In the genomic region with DNA sequence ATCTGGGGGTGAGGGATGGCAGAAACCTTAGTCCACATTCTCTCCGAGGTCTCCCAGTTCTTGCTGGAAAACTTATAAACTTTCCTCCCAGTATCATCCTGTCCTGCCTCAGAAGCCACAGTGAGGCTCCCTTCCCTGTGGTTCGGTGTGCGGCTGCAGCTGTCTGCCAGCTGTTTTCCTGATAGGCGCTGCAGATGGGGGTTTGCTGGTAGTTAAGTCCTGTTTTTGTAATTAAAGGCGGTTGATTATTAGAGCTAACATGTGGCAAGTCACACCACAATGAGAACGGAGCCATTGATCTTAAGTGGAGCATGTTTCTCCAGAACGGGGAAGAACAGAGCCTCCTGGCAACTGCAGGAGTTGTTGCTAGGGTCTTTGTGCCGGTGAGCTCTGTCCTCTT, we compare ENCODE assay signal across 18 mouse cellular contexts.
DNase-seq lines count a peak whose midpoint lies in the region; ATAC-seq and TF ChIP-seq lines count a peak whose summit lies in the region.
"Had no signal": no experiment of that assay in that cellular context is flagged by ENCODE, and none has a peak within 500 bp of the region (broad histone marks: within the 10 kb centered on the region; RNA-seq: fewer than 3 reads in every experiment).

No protein-coding gene starts in this region.

- DNase-seq in embryonic facial prominence, embryonic 10.5 days (ENCODE audit: low spot score) = peak; percentile 35
- DNase-seq in gastrocnemius, postnatal 14 days = no peak
- no peak for DNase-seq in thymus, postnatal 36 days
- DNase-seq: adrenal gland, adult 2 months; B cell, adult 2 months; cerebellum, adult 2 months; heart, postnatal 14 days; kidney, postnatal 25 days; liver, embryonic 13.5 days; right cerebral cortex, adult 18-20 months had no signal

- ATAC-seq in forebrain, embryonic 16.5 days = peak; percentile 38; the same call in 1 of the 2 replicates
- no peak for ATAC-seq in forebrain, embryonic 15.5 days (replicated peaks)
- ATAC-seq in limb, embryonic 13.5 days (ENCODE audit: low FRiP score, low read depth) = peak; percentile 63
- ATAC-seq in granulocyte monocyte progenitor cell, adult 5-6 weeks (replicated peaks; ENCODE audit: poor library complexity, severe bottlenecking) = no peak
- ATAC-seq: intestine, embryonic 16.5 days; lung, postnatal 0 days had no signal

- H3K27me3 ChIP-seq in forebrain, embryonic 16.5 days (replicated peaks; ENCODE audit: control insufficient read depth, insufficient read depth, low read length) = no peaks in the 10 kb centered on the region
- H3K27me3 ChIP-seq in forebrain, embryonic 15.5 days = no peaks in the 10 kb centered on the region
- no peaks in the 10 kb centered on the region for H3K27me3 ChIP-seq in E14TG2a.4 (ENCODE audit: insufficient read depth, low read length)
- no peaks in the 10 kb centered on the region for H3K27me3 ChIP-seq in embryonic facial prominence, embryonic 10.5 days (replicated peaks; ENCODE audit: low read depth, poor library complexity, severe bottlenecking)
- H3K27me3 ChIP-seq in limb, embryonic 13.5 days = no peaks in the 10 kb centered on the region
- H3K27me3 ChIP-seq: liver, embryonic 13.5 days had no signal

- no peak for TF ChIP-seq CTCF in E14TG2a.4 (conservative IDR thresholded peaks at IDR 0.05; ENCODE audit: low read length)

- 20% methylated on average over 8 of the region's 8 CpGs for WGBS in forebrain, embryonic 16.5 days
- 18% methylated on average over 8 of the region's 8 CpGs for WGBS in forebrain, embryonic 15.5 days
- WGBS in embryonic facial prominence, embryonic 10.5 days = 45% methylated on average over 8 of the region's 8 CpGs
- WGBS in limb, embryonic 13.5 days = 8% methylated on average over 8 of the region's 8 CpGs

- H3K27ac ChIP-seq in forebrain, embryonic 16.5 days (ENCODE audit: low read length) = no peak overlapping the region
- no peak overlapping the region for H3K27ac ChIP-seq in forebrain, embryonic 15.5 days (replicated peaks)
- no peak overlapping the region; the same call in 1 of the 2 replicates for H3K27ac ChIP-seq in embryonic facial prominence, embryonic 10.5 days (replicated peaks)
- peak overlapping the region; percentile 33; the same call in 1 of the 2 replicates for H3K27ac ChIP-seq in limb, embryonic 13.5 days
- H3K27ac ChIP-seq: heart, embryonic 10.5 days; liver, embryonic 13.5 days had no signal

- no peaks in the 10 kb centered on the region for H3K9me3 ChIP-seq in forebrain, embryonic 16.5 days (ENCODE audit: control insufficient read depth, low read length)
- H3K9me3 ChIP-seq in forebrain, embryonic 15.5 days = no peaks in the 10 kb centered on the region
- H3K9me3 ChIP-seq in E14TG2a.4 (ENCODE audit: low read length) = no peaks in the 10 kb centered on the region
- H3K9me3 ChIP-seq in embryonic facial prominence, embryonic 10.5 days = no peaks in the 10 kb centered on the region
- no peaks in the 10 kb centered on the region for H3K9me3 ChIP-seq in limb, embryonic 13.5 days
- H3K9me3 ChIP-seq: heart, embryonic 10.5 days; liver, embryonic 13.5 days had no signal

- H3K4me1 ChIP-seq in forebrain, embryonic 16.5 days (replicated peaks; ENCODE audit: control insufficient read depth, insufficient read depth, low read length) = no peaks in the 10 kb centered on the region
- H3K4me1 ChIP-seq in forebrain, embryonic 15.5 days = no peaks in the 10 kb centered on the region; the same call in 1 of the 2 replicates
- H3K4me1 ChIP-seq in E14TG2a.4 (replicated peaks; ENCODE audit: low read depth, low read length) = peaks cover 66% of the 10 kb centered on the region
- H3K4me1 ChIP-seq in embryonic facial prominence, embryonic 10.5 days = peaks cover 20% of the 10 kb centered on the region
- H3K4me1 ChIP-seq in limb, embryonic 13.5 days = peaks cover 26% of the 10 kb centered on the region
- H3K4me1 ChIP-seq: heart, embryonic 10.5 days; liver, embryonic 13.5 days had no signal

- H3K4me2 ChIP-seq in forebrain, embryonic 16.5 days (ENCODE audit: low read length) = no peak overlapping the region
- no peak overlapping the region for H3K4me2 ChIP-seq in forebrain, embryonic 15.5 days (replicated peaks)
- H3K4me2 ChIP-seq in limb, embryonic 13.5 days (replicated peaks) = peak overlapping the region; percentile 39
- H3K4me2 ChIP-seq: liver, embryonic 13.5 days had no signal

- no peak overlapping the region for H3K4me3 ChIP-seq in forebrain, embryonic 16.5 days (replicated peaks; ENCODE audit: low read length)
- H3K4me3 ChIP-seq in forebrain, embryonic 15.5 days = no peak overlapping the region
- peak overlapping the region; percentile 39 for H3K4me3 ChIP-seq in E14TG2a.4 (replicated peaks; ENCODE audit: low read length)
- no peak overlapping the region for H3K4me3 ChIP-seq in embryonic facial prominence, embryonic 10.5 days
- no peak overlapping the region for H3K4me3 ChIP-seq in limb, embryonic 13.5 days
- H3K4me3 ChIP-seq: heart, embryonic 10.5 days; liver, embryonic 13.5 days had no signal

- intact Hi-C loops in gastrocnemius, postnatal 14 days (cut with DNase I; ENCODE audit: low total_unique reads) = no loop called here

- H3K36me3 ChIP-seq in forebrain, embryonic 16.5 days (ENCODE audit: control insufficient read depth, insufficient read depth) = peaks cover 6% of the 10 kb centered on the region; the same call in 1 of the 2 replicates
- peaks cover 4% of the 10 kb centered on the region; the same call in 1 of the 2 replicates for H3K36me3 ChIP-seq in forebrain, embryonic 15.5 days
- H3K36me3 ChIP-seq in E14TG2a.4 (ENCODE audit: insufficient read depth, low read length) = no peaks in the 10 kb centered on the region
- H3K36me3 ChIP-seq in embryonic facial prominence, embryonic 10.5 days (replicated peaks) = peaks cover 60% of the 10 kb centered on the region
- peaks cover 37% of the 10 kb centered on the region for H3K36me3 ChIP-seq in limb, embryonic 13.5 days

- H3K9ac ChIP-seq in forebrain, embryonic 16.5 days (replicated peaks; ENCODE audit: low read depth, low read length) = no peak overlapping the region
- no peak overlapping the region for H3K9ac ChIP-seq in forebrain, embryonic 15.5 days (replicated peaks)
- peak overlapping the region; percentile 31; the same call in 1 of the 2 replicates for H3K9ac ChIP-seq in limb, embryonic 13.5 days
- H3K9ac ChIP-seq: liver, embryonic 13.5 days had no signal

Comparison
In these comparisons a context has a peak if more than half of its experiments do, and no peak if none do; other contexts are left out.
1. ATAC-seq: peak in forebrain, embryonic 16.5 days (single experiment) and limb, embryonic 13.5 days (single experiment); none in forebrain, embryonic 15.5 days (single experiment) and granulocyte monocyte progenitor cell, adult 5-6 weeks (single experiment).